Mouse (Mus musculus) kidney, adult 8-10 months (tissue): ENCODE measurements around the gene Dusp7.

Experiments
- DNase-seq, 2 experiments: peaks; one replicate each; pipeline ENCODE4 v3.0.0; 2022

Gene Dusp7

GRCm38 (mm10) chr9:106421865-106422160 is 53.4 kb downstream of the Dusp7 start:
- DNase-seq: peak; percentile 81 to 90
